Mouse (Mus musculus): Measurements from ENCODE around the gene Sptlc2. TPM values are rescaled to one million over a fixed set of nuclear protein-coding genes. Genes with fewer than 3 reads are reported as not detected.

Sptlc2 gene
- polyA plus RNA-seq, 1 experiment from 2014 or later: 73.2 TPM

DNA sequence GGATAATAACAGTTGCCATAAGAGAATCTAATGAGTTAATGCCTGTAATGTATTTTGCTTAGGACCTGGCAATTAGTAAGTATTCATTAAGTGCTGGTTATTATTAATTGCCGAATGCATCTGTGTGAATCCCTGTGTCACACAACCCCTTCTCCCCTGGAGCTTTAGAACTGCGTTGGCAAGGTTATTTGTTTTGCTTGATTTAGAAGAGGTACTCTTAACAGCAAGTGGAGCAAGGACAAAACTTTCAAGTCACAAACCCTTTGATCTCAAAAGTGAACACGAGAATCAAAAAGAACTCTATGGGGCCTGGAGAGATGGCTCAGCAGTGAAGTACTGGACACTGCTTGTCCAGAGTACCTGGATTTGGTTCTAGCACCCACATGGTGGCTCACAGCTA is 1.1 kb upstream of the Sptlc2 start:
- Histone ChIP-seq H3K36me3 (ENCODE audit: control insufficient read depth, insufficient read depth, low read length) (no peaks in the 10 kb centered on the region), H3K4me1 (ENCODE audit: control insufficient read depth, insufficient read depth, low read length) (peaks cover 3% of the 10 kb centered on the region; the same call in 1 of the 2 replicates), H3K4me2 (peak overlapping the region; percentile 86; the same call in 1 of the 2 replicates), H3K9ac (ENCODE audit: low read depth, low read length) (no peak overlapping the region), H3K27ac (ENCODE audit: low read depth, low read length) (no peak overlapping the region), H3K27me3 (ENCODE audit: control insufficient read depth, insufficient read depth, low read length) (no peaks in the 10 kb centered on the region), H3K4me3 (ENCODE audit: low read depth, low read length) (no peak overlapping the region), H3K9me3 (replicated peaks; ENCODE audit: control insufficient read depth, low read length) (no peaks in the 10 kb centered on the region)
- no peak for ATAC-seq (replicated peaks; ENCODE audit: insufficient number of reproducible peaks, low FRiP score, low TSS enrichment)
- 69% methylated on average over 3 of the region's 3 CpGs for WGBS (ENCODE audit: insufficient replicate concordance)

DNA sequence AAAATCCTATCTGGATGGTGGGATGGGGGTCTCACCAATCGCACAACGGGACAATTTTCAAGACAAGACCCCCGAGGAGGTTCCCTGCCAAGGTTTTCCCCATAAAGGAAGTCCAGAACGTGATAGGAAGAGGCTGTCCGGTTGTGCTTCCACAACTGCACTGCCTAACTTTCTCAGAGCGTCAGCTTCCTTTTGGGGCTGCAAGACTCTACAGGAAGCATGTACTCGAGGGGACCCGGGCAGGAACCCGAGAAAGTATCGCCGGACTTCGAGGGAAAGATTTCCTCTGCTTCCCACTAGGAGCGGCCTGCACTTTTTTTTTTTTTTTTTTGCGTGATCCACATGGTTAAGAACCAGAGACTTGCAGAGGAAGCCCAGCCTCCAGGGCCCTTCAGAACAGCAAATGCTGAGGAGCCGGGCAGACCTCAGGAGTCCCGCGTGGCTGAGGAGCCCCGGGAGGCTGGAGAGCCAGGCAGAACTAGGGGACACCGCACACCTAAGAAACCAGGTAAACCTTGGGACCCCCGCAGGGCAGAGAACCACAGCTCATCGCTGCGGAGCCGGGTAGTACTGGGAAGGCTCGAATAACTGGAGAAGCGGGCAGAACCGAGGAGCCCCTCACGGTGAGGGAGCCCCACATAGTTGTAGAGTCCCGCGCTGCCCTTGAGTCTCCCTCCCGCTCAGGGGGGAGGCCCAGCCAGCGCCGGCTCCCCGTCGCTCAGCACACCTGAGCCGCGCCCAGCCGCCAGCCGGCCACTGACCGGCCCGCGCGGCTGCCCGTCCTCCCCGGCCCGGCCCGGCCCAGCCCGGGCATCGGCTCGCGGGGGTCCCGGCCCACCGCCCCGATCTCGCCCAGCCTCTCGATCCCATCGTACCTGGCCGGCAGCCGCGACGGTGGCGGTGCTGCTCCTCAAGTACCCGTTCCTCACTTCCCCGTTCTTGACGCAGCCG is 709 bp downstream of the Sptlc2 start:
- 1% methylated on average over 58 of the region's 65 CpGs for WGBS (ENCODE audit: insufficient replicate concordance)
- ATAC-seq (replicated peaks; ENCODE audit: insufficient number of reproducible peaks, low FRiP score, low TSS enrichment): peak; percentile 53
- H3K36me3 ChIP-seq (ENCODE audit: control insufficient read depth, insufficient read depth, low read length): no peaks in the 10 kb centered on the region
- no peaks in the 10 kb centered on the region for H3K27me3 ChIP-seq (ENCODE audit: control insufficient read depth, insufficient read depth, low read length)
- H3K4me1 ChIP-seq (ENCODE audit: control insufficient read depth, insufficient read depth, low read length): peaks cover 3% of the 10 kb centered on the region; the same call in 1 of the 2 replicates
- H3K9ac ChIP-seq (ENCODE audit: low read depth, low read length): peak overlapping the region; percentile 96
- peak overlapping the region; percentile 86 for H3K27ac ChIP-seq (ENCODE audit: low read depth, low read length)
- H3K4me3 ChIP-seq (ENCODE audit: low read depth, low read length): peak overlapping the region; percentile 99
- no peaks in the 10 kb centered on the region for H3K9me3 ChIP-seq (replicated peaks; ENCODE audit: control insufficient read depth, low read length)
- peak overlapping the region; percentile 86 for H3K4me2 ChIP-seq

DNA sequence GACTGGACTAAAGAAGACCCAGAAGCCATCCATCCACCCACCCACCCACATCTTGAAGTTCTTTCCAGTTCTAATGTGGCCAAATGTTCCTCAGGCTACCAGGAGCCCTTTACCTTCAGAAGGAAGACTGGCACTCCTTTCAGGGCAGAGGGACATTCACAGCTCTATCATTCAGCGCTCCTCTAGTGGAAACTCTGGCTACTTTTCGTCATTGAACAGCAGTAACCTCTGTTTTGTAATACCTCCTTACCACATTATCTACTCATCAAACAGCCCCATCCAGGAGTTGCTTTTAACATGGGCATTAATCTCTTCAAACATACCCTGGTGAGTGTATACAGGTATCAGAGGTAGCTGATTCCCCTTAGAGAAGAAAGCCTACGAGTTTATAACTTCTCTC is 3.1 kb downstream of the Sptlc2 start:
- no peak for ATAC-seq (replicated peaks; ENCODE audit: insufficient number of reproducible peaks, low FRiP score, low TSS enrichment)
- Histone ChIP-seq H3K9ac (ENCODE audit: low read depth, low read length) (no peak overlapping the region), H3K27me3 (ENCODE audit: control insufficient read depth, insufficient read depth, low read length) (no peaks in the 10 kb centered on the region)

DNA sequence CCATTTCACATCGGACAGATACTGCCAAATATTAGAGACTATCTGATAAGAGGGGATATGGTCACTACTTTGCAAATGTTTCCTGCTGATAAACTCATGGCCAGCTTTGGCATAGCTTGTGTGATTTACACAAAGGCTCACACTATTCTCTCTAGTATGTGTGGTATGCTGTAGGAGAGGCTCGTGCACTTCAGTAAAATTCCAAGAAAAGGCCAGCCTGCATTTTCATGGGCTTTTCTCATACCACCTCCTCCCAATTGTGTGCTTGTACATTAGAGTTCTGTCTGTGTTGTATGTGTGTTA is 6.8 kb downstream of the Sptlc2 start:
- 38% methylated on average over 2 of the region's 2 CpGs for WGBS (ENCODE audit: insufficient replicate concordance)
- H3K9me3 ChIP-seq (replicated peaks; ENCODE audit: control insufficient read depth, low read length): no peaks in the 10 kb centered on the region
- H3K36me3 ChIP-seq (ENCODE audit: control insufficient read depth, insufficient read depth, low read length): no peaks in the 10 kb centered on the region
- H3K27me3 ChIP-seq (ENCODE audit: control insufficient read depth, insufficient read depth, low read length): no peaks in the 10 kb centered on the region
- H3K4me2 ChIP-seq: no peak overlapping the region
- H3K9ac ChIP-seq (ENCODE audit: low read depth, low read length): no peak overlapping the region
- H3K4me3 ChIP-seq (ENCODE audit: low read depth, low read length): no peak overlapping the region
- peak; percentile 39; the same call in 1 of the 2 replicates for ATAC-seq (replicated peaks; ENCODE audit: insufficient number of reproducible peaks, low FRiP score, low TSS enrichment)
- H3K27ac ChIP-seq (ENCODE audit: low read depth, low read length): no peak overlapping the region
- H3K4me1 ChIP-seq (ENCODE audit: control insufficient read depth, insufficient read depth, low read length): peaks cover 3% of the 10 kb centered on the region; the same call in 1 of the 2 replicates

More for the DNA sequence above, 3.1 kb downstream of the Sptlc2 start:
- Histone ChIP-seq H3K9me3 (replicated peaks; ENCODE audit: control insufficient read depth, low read length) (no peaks in the 10 kb centered on the region), H3K4me1 (ENCODE audit: control insufficient read depth, insufficient read depth, low read length) (peaks cover 7% of the 10 kb centered on the region; the same call in 1 of the 2 replicates), H3K27ac (ENCODE audit: low read depth, low read length) (no peak overlapping the region), H3K4me2 (no peak overlapping the region), H3K36me3 (ENCODE audit: control insufficient read depth, insufficient read depth, low read length) (no peaks in the 10 kb centered on the region), H3K4me3 (ENCODE audit: low read depth, low read length) (no peak overlapping the region)
- WGBS (ENCODE audit: insufficient replicate concordance): 84% methylated on average over 3 of the region's 3 CpGs

DNA sequence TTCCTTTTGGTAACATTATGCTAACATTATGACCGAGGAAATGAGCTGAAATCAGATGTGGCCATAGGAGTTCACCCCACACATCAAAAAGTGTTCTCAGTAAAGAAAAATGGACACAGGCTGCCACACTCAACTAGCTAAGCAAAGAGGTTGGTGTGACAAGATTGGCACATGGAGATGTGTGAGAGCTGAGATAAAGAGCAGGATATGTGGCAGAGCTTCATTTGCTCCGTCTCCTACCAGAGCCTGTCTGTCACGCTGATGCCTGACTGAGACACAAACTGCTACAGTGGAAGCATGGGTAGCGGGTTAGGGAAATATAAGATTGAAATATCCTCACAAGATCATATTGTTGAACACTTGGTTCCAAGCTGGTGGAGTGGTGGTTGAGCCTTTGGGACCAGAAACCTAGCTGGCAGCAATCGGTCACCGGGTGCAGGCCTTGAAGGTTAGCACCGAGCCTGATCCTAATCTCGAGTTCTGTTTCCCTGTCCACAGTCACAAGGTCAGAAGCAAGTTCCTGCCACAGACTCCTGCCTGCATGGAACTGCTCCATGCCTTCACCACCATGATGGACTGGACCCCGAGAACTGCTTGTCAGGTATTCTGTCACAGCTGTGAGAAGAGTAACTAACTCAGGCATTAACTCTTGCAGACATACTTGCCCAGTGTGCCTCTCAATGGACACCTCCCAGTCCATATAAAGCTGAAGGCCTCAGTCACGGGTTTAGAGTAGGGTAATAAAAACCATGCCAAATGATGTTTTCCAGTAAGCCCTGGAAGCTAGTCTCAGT is 7.4 kb downstream of the Sptlc2 start:
- H3K9me3 ChIP-seq (replicated peaks; ENCODE audit: control insufficient read depth, low read length): no peaks in the 10 kb centered on the region
- no peak overlapping the region for H3K4me3 ChIP-seq (ENCODE audit: low read depth, low read length)
- no peak overlapping the region for H3K4me2 ChIP-seq
- H3K9ac ChIP-seq (ENCODE audit: low read depth, low read length): no peak overlapping the region
- H3K27me3 ChIP-seq (ENCODE audit: control insufficient read depth, insufficient read depth, low read length): no peaks in the 10 kb centered on the region
- H3K36me3 ChIP-seq (ENCODE audit: control insufficient read depth, insufficient read depth, low read length): no peaks in the 10 kb centered on the region
- ATAC-seq (replicated peaks; ENCODE audit: insufficient number of reproducible peaks, low FRiP score, low TSS enrichment): no peak
- 64% methylated on average over 10 of the region's 10 CpGs for WGBS (ENCODE audit: insufficient replicate concordance)
- H3K4me1 ChIP-seq (ENCODE audit: control insufficient read depth, insufficient read depth, low read length): peaks cover 3% of the 10 kb centered on the region; the same call in 1 of the 2 replicates
- 0 out of 2 replicates have a peak overlapping the region, but pooled peaks have one; percentile 10 for H3K27ac ChIP-seq (ENCODE audit: low read depth, low read length)

DNA sequence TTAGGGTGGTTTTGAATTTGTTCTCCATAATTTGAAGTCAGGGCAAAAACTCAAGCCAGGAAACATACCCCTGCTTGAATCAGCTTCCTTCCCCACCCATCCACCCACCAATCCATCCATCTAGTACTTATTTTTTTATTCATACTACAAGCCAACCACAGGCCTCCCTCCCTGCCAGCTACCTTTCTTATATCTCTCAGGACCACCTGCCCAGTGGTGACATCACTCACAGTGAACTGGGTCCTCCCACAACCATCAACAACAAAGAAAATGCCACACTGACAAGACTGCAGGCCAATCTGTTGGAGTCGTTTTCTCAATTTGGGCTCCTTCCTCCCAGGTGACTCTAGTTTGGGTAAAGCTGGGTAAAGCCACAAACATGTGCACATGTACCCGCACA is 8.7 kb downstream of the Sptlc2 start:
- H3K4me1 ChIP-seq (ENCODE audit: control insufficient read depth, insufficient read depth, low read length): peaks cover 3% of the 10 kb centered on the region; the same call in 1 of the 2 replicates
- no peak overlapping the region for H3K4me2 ChIP-seq
- no peak for ATAC-seq (replicated peaks; ENCODE audit: insufficient number of reproducible peaks, low FRiP score, low TSS enrichment)
- H3K27ac ChIP-seq (ENCODE audit: low read depth, low read length): no peak overlapping the region
- H3K27me3 ChIP-seq (ENCODE audit: control insufficient read depth, insufficient read depth, low read length): no peaks in the 10 kb centered on the region
- H3K4me3 ChIP-seq (ENCODE audit: low read depth, low read length): no peak overlapping the region
- H3K36me3 ChIP-seq (ENCODE audit: control insufficient read depth, insufficient read depth, low read length): no peaks in the 10 kb centered on the region
- WGBS (ENCODE audit: insufficient replicate concordance): 79% methylated on average over 2 of the region's 2 CpGs
- no peak overlapping the region for H3K9ac ChIP-seq (ENCODE audit: low read depth, low read length)
- no peaks in the 10 kb centered on the region for H3K9me3 ChIP-seq (replicated peaks; ENCODE audit: control insufficient read depth, low read length)

DNA sequence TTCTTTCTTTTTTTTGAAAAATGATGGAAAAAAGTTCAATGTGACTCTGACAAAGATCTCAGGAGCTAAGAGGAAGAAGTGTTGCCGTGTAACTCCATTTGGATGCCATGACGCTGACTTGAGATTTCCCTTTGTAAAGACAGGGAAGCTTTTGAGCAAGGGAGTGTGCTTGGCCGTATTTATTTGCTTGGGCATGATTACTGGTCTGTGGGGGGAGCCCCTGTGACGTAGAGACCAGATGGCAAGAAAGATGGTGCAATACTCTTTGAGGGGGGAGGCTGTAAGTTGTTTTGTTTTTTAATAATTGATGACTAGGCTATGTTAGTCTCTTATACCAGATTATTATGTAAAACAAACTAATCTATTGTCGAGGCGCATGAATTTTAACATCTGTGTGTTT is 14.0 kb downstream of the Sptlc2 start:
- 83% methylated on average over 6 of the region's 6 CpGs for WGBS (ENCODE audit: insufficient replicate concordance)
- H3K9me3 ChIP-seq (replicated peaks; ENCODE audit: control insufficient read depth, low read length): no peaks in the 10 kb centered on the region
- H3K4me2 ChIP-seq: no peak overlapping the region
- no peak for ATAC-seq (replicated peaks; ENCODE audit: insufficient number of reproducible peaks, low FRiP score, low TSS enrichment)
- no peaks in the 10 kb centered on the region for H3K27me3 ChIP-seq (ENCODE audit: control insufficient read depth, insufficient read depth, low read length)
- no peaks in the 10 kb centered on the region for H3K36me3 ChIP-seq (ENCODE audit: control insufficient read depth, insufficient read depth, low read length)
- no peaks in the 10 kb centered on the region for H3K4me1 ChIP-seq (ENCODE audit: control insufficient read depth, insufficient read depth, low read length)
- H3K4me3 ChIP-seq (ENCODE audit: low read depth, low read length): no peak overlapping the region
- no peak overlapping the region for H3K9ac ChIP-seq (ENCODE audit: low read depth, low read length)
- no peak overlapping the region for H3K27ac ChIP-seq (ENCODE audit: low read depth, low read length)

DNA sequence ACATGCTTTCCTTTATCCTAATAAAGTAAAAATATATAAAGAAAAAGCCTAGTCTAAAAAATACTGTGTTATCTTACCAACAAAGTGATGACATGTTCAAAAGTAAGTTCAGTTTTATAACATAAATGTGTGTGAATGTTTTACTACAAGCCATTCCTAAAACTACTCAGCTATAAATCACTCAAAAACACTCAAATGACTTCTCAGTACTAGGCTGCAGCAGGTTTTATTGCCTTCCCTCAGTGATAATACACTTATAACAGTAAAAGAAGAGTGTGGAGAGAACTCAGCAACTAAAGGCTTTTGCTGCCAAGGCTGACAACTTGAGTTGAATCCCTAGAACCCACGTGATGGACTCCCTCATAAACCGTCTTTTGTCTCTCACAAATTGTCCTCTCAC is 18.8 kb downstream of the Sptlc2 start:
- 77% methylated on average over 2 of the region's 2 CpGs for WGBS (ENCODE audit: insufficient replicate concordance)
- no peak for ATAC-seq (replicated peaks; ENCODE audit: insufficient number of reproducible peaks, low FRiP score, low TSS enrichment)
- Histone ChIP-seq H3K9me3 (replicated peaks; ENCODE audit: control insufficient read depth, low read length) (no peaks in the 10 kb centered on the region), H3K4me1 (ENCODE audit: control insufficient read depth, insufficient read depth, low read length) (no peaks in the 10 kb centered on the region), H3K4me2 (no peak overlapping the region), H3K4me3 (ENCODE audit: low read depth, low read length) (no peak overlapping the region), H3K36me3 (ENCODE audit: control insufficient read depth, insufficient read depth, low read length) (0 out of 2 replicates have a peak, but pooled peaks cover 3% of the 10 kb centered on the region), H3K27ac (ENCODE audit: low read depth, low read length) (no peak overlapping the region), H3K27me3 (ENCODE audit: control insufficient read depth, insufficient read depth, low read length) (no peaks in the 10 kb centered on the region), H3K9ac (ENCODE audit: low read depth, low read length) (no peak overlapping the region)
